Mouse (Mus musculus): ENCODE measurements around the gene Fras1. TPM values are rescaled to one million over a fixed set of nuclear protein-coding genes. Genes with fewer than 3 reads are reported as not detected.
A peak's percentile ranks its signal among the peaks of the same experiment; 100 is the strongest.

The Fras1 gene
- polyA plus RNA-seq, 1 experiment: 0.22 TPM

- Histone ChIP-seq H3K36me3 (ENCODE audit: control insufficient read depth, insufficient read depth, low read length) (no peaks in the 10 kb centered on the region), H3K27ac (ENCODE audit: control insufficient read depth, insufficient read depth, low read depth, low read length) (no peak overlapping the region), H3K27me3 (ENCODE audit: control insufficient read depth, insufficient read depth, low read length) (no peaks in the 10 kb centered on the region), H3K4me3 (ENCODE audit: control insufficient read depth, low read depth, low read length) (no peak overlapping the region), H3K4me1 (ENCODE audit: control insufficient read depth, insufficient read depth, low read length) (no peaks in the 10 kb centered on the region)
- TF ChIP-seq POLR2A (IDR thresholded peaks at IDR 0.05; ENCODE audit: control insufficient read depth, low read depth, low read length) (no peak), CTCF (IDR thresholded peaks at IDR 0.05; ENCODE audit: control insufficient read depth, insufficient read depth, insufficient replicate concordance, low read depth, low read length) (no peak)
These were observed 348.9 kb downstream of the Fras1 start for GRCm38 (mm10) chr5:96722690-96723089.

DNA sequence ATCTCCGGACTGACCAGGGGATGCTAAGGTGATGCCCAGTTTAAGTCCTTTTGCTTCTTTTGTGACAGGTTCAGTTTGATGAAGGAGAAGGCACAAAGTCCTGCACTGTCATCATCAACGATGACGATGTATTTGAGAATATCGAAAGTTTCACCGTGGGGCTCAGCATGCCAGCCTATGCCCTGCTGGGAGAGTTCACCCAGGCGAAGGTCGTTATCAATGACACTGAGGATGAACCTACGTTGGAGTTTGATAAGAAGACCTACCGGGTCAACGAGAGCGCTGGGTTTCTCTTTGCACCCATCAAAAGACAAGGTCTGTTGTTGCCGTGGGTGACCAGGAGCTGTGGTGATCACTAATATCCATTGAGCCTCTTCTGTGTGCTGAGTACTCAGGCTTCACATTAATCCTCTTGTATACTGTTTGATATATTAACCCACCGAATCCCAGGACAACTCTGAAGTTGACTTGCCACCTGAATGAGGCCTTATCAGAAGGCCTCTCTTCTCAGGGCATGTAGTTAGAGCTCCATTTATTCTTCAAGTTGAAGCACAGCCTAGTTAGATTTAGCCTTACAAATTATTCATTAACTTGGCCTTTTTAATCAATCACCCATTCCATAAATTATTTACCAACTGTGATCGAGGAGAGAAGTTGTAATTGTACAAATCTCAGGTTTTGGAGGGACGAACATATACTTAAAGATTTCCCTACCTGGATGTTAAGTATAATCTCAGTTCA lies 365.6 kb downstream of the Fras1 start:
- TF ChIP-seq CTCF (IDR thresholded peaks at IDR 0.05; ENCODE audit: control insufficient read depth, insufficient read depth, insufficient replicate concordance, low read depth, low read length) (no peak), POLR2A (IDR thresholded peaks at IDR 0.05; ENCODE audit: control insufficient read depth, low read depth, low read length) (no peak)
- Histone ChIP-seq H3K4me1 (ENCODE audit: control insufficient read depth, insufficient read depth, low read length) (no peaks in the 10 kb centered on the region), H3K27ac (ENCODE audit: control insufficient read depth, insufficient read depth, low read depth, low read length) (no peak overlapping the region), H3K36me3 (ENCODE audit: control insufficient read depth, insufficient read depth, low read length) (no peaks in the 10 kb centered on the region), H3K27me3 (ENCODE audit: control insufficient read depth, insufficient read depth, low read length) (no peaks in the 10 kb centered on the region), H3K4me3 (ENCODE audit: control insufficient read depth, low read depth, low read length) (no peak overlapping the region)

GRCm38 (mm10) chr5:96747195-96747984 lies 373.6 kb downstream of the Fras1 start:
- Histone ChIP-seq H3K4me3 (ENCODE audit: control insufficient read depth, low read depth, low read length) (no peak overlapping the region), H3K27ac (ENCODE audit: control insufficient read depth, insufficient read depth, low read depth, low read length) (no peak overlapping the region), H3K36me3 (ENCODE audit: control insufficient read depth, insufficient read depth, low read length) (no peaks in the 10 kb centered on the region), H3K4me1 (ENCODE audit: control insufficient read depth, insufficient read depth, low read length) (no peaks in the 10 kb centered on the region), H3K27me3 (ENCODE audit: control insufficient read depth, insufficient read depth, low read length) (no peaks in the 10 kb centered on the region)
- no peak for TF ChIP-seq POLR2A (IDR thresholded peaks at IDR 0.05; ENCODE audit: control insufficient read depth, low read depth, low read length)
- no peak for TF ChIP-seq CTCF (IDR thresholded peaks at IDR 0.05; ENCODE audit: control insufficient read depth, insufficient read depth, insufficient replicate concordance, low read depth, low read length)

DNA sequence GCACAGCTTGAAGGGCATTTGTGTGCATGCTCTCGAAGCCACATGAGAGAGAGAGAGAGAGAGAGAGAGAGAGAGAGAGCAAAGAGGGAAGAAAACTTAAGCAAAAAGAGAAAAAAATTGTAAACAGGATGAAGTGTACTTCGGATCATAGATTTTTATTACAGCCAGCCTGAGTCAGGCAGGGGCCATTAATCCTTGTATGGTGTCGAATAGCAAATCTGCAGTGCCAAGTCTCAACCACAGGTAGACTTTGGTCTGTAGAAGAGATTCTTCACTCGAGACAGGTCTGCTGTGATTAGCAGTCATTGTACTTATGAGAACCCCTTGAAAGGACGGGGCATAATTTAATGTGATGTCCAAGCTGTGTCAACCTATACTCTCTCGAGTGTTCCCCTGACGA lies 383.9 kb downstream of the Fras1 start:
- Histone ChIP-seq H3K4me3 (ENCODE audit: control insufficient read depth, low read depth, low read length) (no peak overlapping the region), H3K27me3 (ENCODE audit: control insufficient read depth, insufficient read depth, low read length) (no peaks in the 10 kb centered on the region), H3K27ac (ENCODE audit: control insufficient read depth, insufficient read depth, low read depth, low read length) (no peak overlapping the region), H3K36me3 (ENCODE audit: control insufficient read depth, insufficient read depth, low read length) (no peaks in the 10 kb centered on the region), H3K4me1 (ENCODE audit: control insufficient read depth, insufficient read depth, low read length) (no peaks in the 10 kb centered on the region)
- TF ChIP-seq POLR2A (IDR thresholded peaks at IDR 0.05; ENCODE audit: control insufficient read depth, low read depth, low read length) (no peak), CTCF (IDR thresholded peaks at IDR 0.05; ENCODE audit: control insufficient read depth, insufficient read depth, insufficient replicate concordance, low read depth, low read length) (no peak)

DNA sequence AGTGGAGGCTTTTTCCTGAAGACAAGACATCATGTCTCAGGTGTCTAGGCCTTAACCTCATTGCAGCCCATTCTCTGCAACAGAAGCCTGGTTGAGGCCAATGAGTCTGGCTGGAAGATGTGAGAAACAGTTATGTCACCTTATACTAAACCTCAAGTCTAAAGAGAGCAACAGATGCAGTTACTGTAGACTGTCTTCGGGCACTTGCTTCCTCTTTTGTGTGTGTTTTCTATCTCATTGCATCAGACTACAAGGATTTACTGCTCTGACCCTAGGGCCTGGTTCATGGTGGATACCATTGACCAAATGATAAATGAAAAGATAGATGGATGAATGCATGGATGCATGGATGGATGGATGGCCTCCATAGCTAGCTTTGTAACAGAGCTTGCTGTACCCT lies 388.3 kb downstream of the Fras1 start:
- H3K4me3 ChIP-seq (ENCODE audit: control insufficient read depth, low read depth, low read length): no peak overlapping the region
- no peak overlapping the region for H3K27ac ChIP-seq (ENCODE audit: control insufficient read depth, insufficient read depth, low read depth, low read length)
- no peaks in the 10 kb centered on the region for H3K27me3 ChIP-seq (ENCODE audit: control insufficient read depth, insufficient read depth, low read length)
- no peaks in the 10 kb centered on the region for H3K36me3 ChIP-seq (ENCODE audit: control insufficient read depth, insufficient read depth, low read length)
- no peaks in the 10 kb centered on the region for H3K4me1 ChIP-seq (ENCODE audit: control insufficient read depth, insufficient read depth, low read length)
- no peak for TF ChIP-seq CTCF (IDR thresholded peaks at IDR 0.05; ENCODE audit: control insufficient read depth, insufficient read depth, insufficient replicate concordance, low read depth, low read length)
- TF ChIP-seq POLR2A (IDR thresholded peaks at IDR 0.05; ENCODE audit: control insufficient read depth, low read depth, low read length): no peak

GRCm38 (mm10) chr5:96768846-96769471 lies 395.2 kb downstream of the Fras1 start:
- Histone ChIP-seq H3K27me3 (ENCODE audit: control insufficient read depth, insufficient read depth, low read length) (no peaks in the 10 kb centered on the region), H3K4me3 (ENCODE audit: control insufficient read depth, low read depth, low read length) (no peak overlapping the region), H3K36me3 (ENCODE audit: control insufficient read depth, insufficient read depth, low read length) (no peaks in the 10 kb centered on the region), H3K4me1 (ENCODE audit: control insufficient read depth, insufficient read depth, low read length) (no peaks in the 10 kb centered on the region), H3K27ac (ENCODE audit: control insufficient read depth, insufficient read depth, low read depth, low read length) (no peak overlapping the region)
- TF ChIP-seq CTCF (IDR thresholded peaks at IDR 0.05; ENCODE audit: control insufficient read depth, insufficient read depth, insufficient replicate concordance, low read depth, low read length) (peak; percentile 52; the same call in 1 of the 2 replicates), POLR2A (IDR thresholded peaks at IDR 0.05; ENCODE audit: control insufficient read depth, low read depth, low read length) (no peak)

Measured in testis, adult 2 months (tissue).